ENCODE assay signal across 9 mouse cellular contexts in genomic region chr6:143437367-143438271, GRCm38 (mm10).
DNase-seq lines count a peak whose midpoint lies in the region; ATAC-seq and TF ChIP-seq lines count a peak whose summit lies in the region.
"Had no signal": no experiment of that assay in that cellular context is flagged by ENCODE, and none has a peak within 500 bp of the region (broad histone marks: within the 10 kb centered on the region; RNA-seq: fewer than 3 reads in every experiment).

No protein-coding gene starts in this region.

- peak; percentile 54; the same call in 1 of the 2 replicates for ATAC-seq in lung, embryonic 14.5 days (ENCODE audit: insufficient read depth)
- 0 out of 2 replicates have a peak, but pooled peaks have one; percentile 19 for ATAC-seq in forebrain, embryonic 15.5 days (replicated peaks)
- ATAC-seq in limb, embryonic 12.5 days (ENCODE audit: insufficient number of reproducible peaks, insufficient read depth, low FRiP score, low TSS enrichment, low read depth) = no peak
- ATAC-seq in stomach, postnatal 0 days (ENCODE audit: low FRiP score, low TSS enrichment) = no peak

- 0 out of 2 replicates have a peak, but pooled peaks cover 3% of the 10 kb centered on the region for H3K4me1 ChIP-seq in lung, embryonic 14.5 days (ENCODE audit: insufficient read depth)
- H3K4me1 ChIP-seq in forebrain, embryonic 15.5 days = peaks cover 19% of the 10 kb centered on the region
- peaks cover 30% of the 10 kb centered on the region for H3K4me1 ChIP-seq in limb, embryonic 12.5 days (replicated peaks)
- H3K4me1 ChIP-seq in stomach, postnatal 0 days (replicated peaks; ENCODE audit: control insufficient read depth, insufficient read depth) = no peaks in the 10 kb centered on the region

- peak overlapping the region; percentile 48 for H3K4me2 ChIP-seq in lung, embryonic 14.5 days
- H3K4me2 ChIP-seq in forebrain, embryonic 15.5 days (replicated peaks) = peak overlapping the region; percentile 21
- H3K4me2 ChIP-seq in limb, embryonic 12.5 days = peak overlapping the region; percentile 33
- no peak overlapping the region for H3K4me2 ChIP-seq in stomach, postnatal 0 days (replicated peaks; ENCODE audit: low read depth)

- H3K27ac ChIP-seq in lung, embryonic 14.5 days (ENCODE audit: low read depth) = no peak overlapping the region
- H3K27ac ChIP-seq in forebrain, embryonic 15.5 days (replicated peaks) = peak overlapping the region; percentile 53
- H3K27ac ChIP-seq in limb, embryonic 12.5 days = peak overlapping the region; percentile 47; the same call in 1 of the 2 replicates
- H3K27ac ChIP-seq in stomach, postnatal 0 days (replicated peaks) = no peak overlapping the region

- TF ChIP-seq EP300 in stomach, postnatal 0 days (optimal IDR thresholded peaks at IDR 0.05) = no peak

- WGBS in lung, embryonic 14.5 days = 37% methylated on average over 32 of the region's 32 CpGs
- WGBS in forebrain, embryonic 15.5 days = 46% methylated on average over 32 of the region's 32 CpGs
- WGBS in limb, embryonic 12.5 days = 50% methylated on average over 32 of the region's 32 CpGs
- 62% methylated on average over 32 of the region's 32 CpGs for WGBS in stomach, postnatal 0 days

- H3K9ac ChIP-seq in lung, embryonic 14.5 days = no peak overlapping the region; the same call in 1 of the 2 replicates
- H3K9ac ChIP-seq in forebrain, embryonic 15.5 days (replicated peaks) = peak overlapping the region; percentile 16; the same call in 1 of the 2 replicates
- no peak overlapping the region for H3K9ac ChIP-seq in limb, embryonic 12.5 days (replicated peaks)
- H3K9ac ChIP-seq in stomach, postnatal 0 days (ENCODE audit: low read length) = no peak overlapping the region

- H3K4me3 ChIP-seq in lung, embryonic 14.5 days (ENCODE audit: low read depth, low read length) = no peak overlapping the region
- no peak overlapping the region for H3K4me3 ChIP-seq in forebrain, embryonic 15.5 days
- H3K4me3 ChIP-seq in limb, embryonic 12.5 days (replicated peaks) = no peak overlapping the region
- no peak overlapping the region for H3K4me3 ChIP-seq in stomach, postnatal 0 days (ENCODE audit: low read depth, low read length)

- H3K9me3 ChIP-seq in lung, embryonic 14.5 days (ENCODE audit: low read depth, low read length) = no peaks in the 10 kb centered on the region
- H3K9me3 ChIP-seq in forebrain, embryonic 15.5 days = no peaks in the 10 kb centered on the region
- no peaks in the 10 kb centered on the region for H3K9me3 ChIP-seq in limb, embryonic 12.5 days
- no peaks in the 10 kb centered on the region for H3K9me3 ChIP-seq in stomach, postnatal 0 days (ENCODE audit: control insufficient read depth, low read length)

- no peaks in the 10 kb centered on the region for H3K36me3 ChIP-seq in lung, embryonic 14.5 days (ENCODE audit: insufficient read depth)
- H3K36me3 ChIP-seq in forebrain, embryonic 15.5 days = no peaks in the 10 kb centered on the region
- no peaks in the 10 kb centered on the region for H3K36me3 ChIP-seq in limb, embryonic 12.5 days
- H3K36me3 ChIP-seq in stomach, postnatal 0 days (ENCODE audit: control insufficient read depth, insufficient read depth, low read length) = no peaks in the 10 kb centered on the region

- no peaks in the 10 kb centered on the region for H3K27me3 ChIP-seq in lung, embryonic 14.5 days (ENCODE audit: insufficient read depth, low read length)
- no peaks in the 10 kb centered on the region for H3K27me3 ChIP-seq in forebrain, embryonic 15.5 days
- peaks cover 34% of the 10 kb centered on the region for H3K27me3 ChIP-seq in limb, embryonic 12.5 days
- H3K27me3 ChIP-seq in stomach, postnatal 0 days (ENCODE audit: control insufficient read depth, insufficient read depth, low read length) = no peaks in the 10 kb centered on the region

- DNase-seq in lung, embryonic 14.5 days = peak; percentile 64
- no peak for DNase-seq in lung, postnatal 4 days
- DNase-seq in retina, embryonic 14.5 days (ENCODE audit: low spot score) = peak; percentile 12
- no peak for DNase-seq in adrenal gland, postnatal 10 days
- DNase-seq in stomach, postnatal 0 days (ENCODE audit: low spot score) = no peak
- DNase-seq: kidney, adult 2 months; right cerebral cortex, postnatal 4 days had no signal

- no peak for TF ChIP-seq CTCF in lung, embryonic 14.5 days (IDR thresholded peaks at IDR 0.05; ENCODE audit: low read depth)
- no peak for TF ChIP-seq CTCF in stomach, postnatal 0 days (IDR thresholded peaks at IDR 0.05; ENCODE audit: low read depth)

Comparison
In these comparisons a context has a peak if more than half of its experiments do, and no peak if none do; other contexts are left out.
1. DNase-seq: peak in lung, embryonic 14.5 days (single experiment) and retina, embryonic 14.5 days (single experiment); none in lung, postnatal 4 days (0 of 2), adrenal gland, postnatal 10 days (single experiment) and stomach, postnatal 0 days (single experiment).
2. ATAC-seq: peak in lung, embryonic 14.5 days (single experiment) and forebrain, embryonic 15.5 days (single experiment); none in limb, embryonic 12.5 days (single experiment) and stomach, postnatal 0 days (single experiment).
3. H3K27ac ChIP-seq: peak in forebrain, embryonic 15.5 days (single experiment) and limb, embryonic 12.5 days (single experiment); none in lung, embryonic 14.5 days (single experiment) and stomach, postnatal 0 days (single experiment).